Mouse (Mus musculus): ENCODE measurements around the gene Glis3.

GRCm38 (mm10) chr19:28566554-28566953 lies 113.3 kb downstream of the Glis3 start:
- TF ChIP-seq POLR2A (IDR thresholded peaks at IDR 0.05; ENCODE audit: control insufficient read depth in 1 of 2, insufficient read depth in 1 of 2, low read depth in 1 of 2, low read length in 2 of 2, poor library complexity in 1 of 2) (no peak), EP300 (IDR thresholded peaks at IDR 0.05; ENCODE audit: low read depth in 1 of 2, low read length in 2 of 2) (no peak)

Data from MEL (cell line).